ENCODE assay signal across 8 mouse cellular contexts in the genomic region with DNA sequence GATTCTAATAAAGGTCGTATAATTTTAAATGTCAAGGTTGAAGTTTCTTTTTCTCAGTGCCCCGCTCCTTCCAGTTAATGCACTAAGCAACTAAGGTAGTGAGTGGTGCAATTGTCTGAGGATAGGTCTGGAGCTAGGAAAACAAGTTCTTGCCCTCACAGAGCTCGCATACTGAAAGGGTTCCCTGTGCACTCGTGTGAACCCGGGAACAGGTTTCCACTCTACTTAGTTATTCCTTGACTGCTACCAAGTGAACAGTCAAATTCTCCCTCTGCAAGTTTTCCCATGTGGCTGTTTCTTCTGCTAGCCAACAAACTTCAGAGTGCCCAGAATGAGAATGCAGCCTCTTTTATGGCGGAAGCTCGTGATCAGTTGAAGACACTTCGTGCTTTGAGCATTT. TPM values are rescaled to one million over a fixed set of nuclear protein-coding genes. Genes with fewer than 3 reads are reported as not detected.
A peak's percentile ranks its signal among the peaks of the same experiment; 100 is the strongest.
DNase-seq lines count a peak whose midpoint lies in the region; ATAC-seq and TF ChIP-seq lines count a peak whose summit lies in the region.

No protein-coding gene starts in this region.

- no peaks in the 10 kb centered on the region for H3K27me3 ChIP-seq in intestine, embryonic 14.5 days (replicated peaks; ENCODE audit: control insufficient read depth, insufficient read depth, low read length)

- WGBS in intestine, embryonic 14.5 days: 6% methylated on average over 8 of the region's 8 CpGs

- peak overlapping the region; percentile 97 for H3K4me3 ChIP-seq in gastrocnemius, adult 2 months
- peak overlapping the region; percentile 77 to 84 for H3K4me3 ChIP-seq in ES-E14 (ENCODE audit: insufficient read depth in 1 of 2, low read depth in 1 of 2, low read length in 2 of 2, poor library complexity in 1 of 2, severe bottlenecking in 1 of 2)
- peak overlapping the region; percentile 100 for H3K4me3 ChIP-seq in intestine, embryonic 14.5 days (ENCODE audit: low read depth, low read length)

- H3K4me1 ChIP-seq in ES-E14 (ENCODE audit: control insufficient read depth in 2 of 2, insufficient read depth in 2 of 2, low read length in 2 of 2, poor library complexity in 1 of 2): peaks cover 6 to 11% of the 10 kb centered on the region in 2 experiments; a peak in 1 of 4 replicates
- H3K4me1 ChIP-seq in intestine, embryonic 14.5 days (replicated peaks; ENCODE audit: control insufficient read depth, insufficient read depth, low read length): peaks cover 17% of the 10 kb centered on the region

- H3K27ac ChIP-seq in gastrocnemius, adult 2 months: peak overlapping the region; percentile 98
- no peak overlapping the region for H3K27ac ChIP-seq in ES-E14 (ENCODE audit: insufficient read depth, low read depth, low read length, poor library complexity, severe bottlenecking)
- peak overlapping the region; percentile 84 for H3K27ac ChIP-seq in intestine, embryonic 14.5 days (ENCODE audit: low read depth)

- ATAC-seq in erythroblast, adult 5-6 weeks (replicated peaks; ENCODE audit: low FRiP score, poor library complexity, severe bottlenecking): peak; percentile 44
- no peak for ATAC-seq in intestine, embryonic 14.5 days (replicated peaks; ENCODE audit: low FRiP score, low TSS enrichment, low read depth)
- peak; percentile 10 for ATAC-seq in megakaryocyte progenitor cell, adult 5-6 weeks (replicated peaks; ENCODE audit: poor library complexity)

- TF ChIP-seq CTCF in gastrocnemius, adult 2 months (IDR thresholded peaks at IDR 0.05): no peak

- no peaks in the 10 kb centered on the region for H3K9me3 ChIP-seq in ES-E14 (ENCODE audit: control insufficient read depth, insufficient read depth, low read depth, low read length)
- no peaks in the 10 kb centered on the region for H3K9me3 ChIP-seq in intestine, embryonic 14.5 days (ENCODE audit: control insufficient read depth, low read length)

- in situ Hi-C loops in ES-E14 (cut with MboI; ENCODE audit: low sequenced_read_pairs in 2 of 2, unreplicated experiment in 2 of 2): no loop called here

- intact Hi-C loops in gastrocnemius, adult 2 months (cut with DNase I): loop anchor here (5.0 to 10.0 kb wide), 2 partner anchors 164 to 301 kb away; partner anchors contain the start of genes Camkmt, Ppm1b and Prepl

- H3K4me2 ChIP-seq in intestine, embryonic 14.5 days (ENCODE audit: low read length): peak overlapping the region; percentile 87

- peak overlapping the region; percentile 73 for H3K9ac ChIP-seq in ES-E14 (ENCODE audit: insufficient read depth, low read depth, low read length, poor library complexity, severe bottlenecking)
- H3K9ac ChIP-seq in intestine, embryonic 14.5 days (ENCODE audit: low read length): peak overlapping the region; percentile 84

- no peak for DNase-seq in gastrocnemius, adult 2 months
- DNase-seq in gastrocnemius, postnatal 10 days: no peak
- DNase-seq in ES-E14 (ENCODE audit: low read depth, low spot score): no peak
- peak; percentile 72 for DNase-seq in intestine, embryonic 14.5 days (ENCODE audit: low spot score)
- no peak for DNase-seq in Muller cell, postnatal 12 days (ENCODE audit: inconsistent ontology term)
- no peak for DNase-seq in urinary bladder, adult 2 months (ENCODE audit: low spot score)

- peaks cover 15% of the 10 kb centered on the region for H3K36me3 ChIP-seq in ES-E14 (ENCODE audit: control insufficient read depth, insufficient read depth, low read length, poor library complexity, severe bottlenecking)
- 0 out of 2 replicates have a peak, but pooled peaks cover 10% of the 10 kb centered on the region for H3K36me3 ChIP-seq in intestine, embryonic 14.5 days (ENCODE audit: control insufficient read depth, insufficient read depth, low read length)

TF ChIP-seq in ES-E14, 5 proteins besides CTCF, POLR2A, EP300 and RAD21:
- TF ChIP-seq ZNF384 (IDR thresholded peaks at IDR 0.05; ENCODE audit: low read depth, low read length): no peak
- no peak for TF ChIP-seq ZC3H11A (IDR thresholded peaks at IDR 0.05; ENCODE audit: borderline replicate concordance, low read depth, low read length)
- TF ChIP-seq CHD2 (IDR thresholded peaks at IDR 0.05; ENCODE audit: low read depth, low read length): no peak
- no peak for TF ChIP-seq HCFC1 (IDR thresholded peaks at IDR 0.05; ENCODE audit: borderline replicate concordance, insufficient read depth, low read length)
- TF ChIP-seq MAFK (IDR thresholded peaks at IDR 0.05; ENCODE audit: insufficient read depth, low read depth, low read length): no peak

RNA-seq across cellular contexts. Expression of gene Lrpprc, which starts 0.6 kb away (rescaled TPM):
- total RNA-seq in gastrocnemius, adult 2 months (2021): 10 to 100 TPM; 61.7 to 84.8 TPM
- 10 to 100 TPM; 56.0 to 62.7 TPM for total RNA-seq in gastrocnemius, postnatal 10 days (2021)
- total RNA-seq in ES-E14 (2012; rRNA removed): 84.8 and 92.0 TPM in 2 replicates
- 36.4 and 60.1 TPM in 2 replicates for total RNA-seq in erythroblast, adult 5-6 weeks (2015; ENCODE audit: low replicate concordance)
- total RNA-seq in erythroblast, adult 5-6 weeks (2017; ENCODE audit: low replicate concordance): 74.5 and 116 TPM in 2 replicates
- 61.7 and 63.2 TPM in 2 replicates for polyA plus RNA-seq in intestine, embryonic 14.5 days (2014; fragmentation: Nextera tagmentation; extraction: Ambion mirVana)
- total RNA-seq in megakaryocyte progenitor cell, adult 5-6 weeks (2015): 42.0 and 53.0 TPM in 2 replicates
- total RNA-seq in megakaryocyte progenitor cell, adult 5-6 weeks (2017): 76.3 and 91.4 TPM in 2 replicates
- polyA plus RNA-seq in urinary bladder, adult 2 months (2012; rRNA removed): 24.7 and 35.5 TPM in 2 replicates
